Mouse (Mus musculus): ENCODE measurements around the gene Hmgcl.
A peak's percentile ranks its signal among the peaks of the same experiment; 100 is the strongest.
"Not testable (repeated sequence)": the region's sequence is repeated elsewhere in the genome, so short reads cannot be mapped to it uniquely, and the experiment has no call there.

Hmgcl gene

GRCm38 (mm10) chr4:135926861-135927260, 19.4 kb upstream of the Hmgcl start:
- no peak for DNase-seq (ENCODE audit: low spot score)

GRCm38 (mm10) chr4:135928376-135928775, 17.9 kb upstream of the Hmgcl start:
- DNase-seq (ENCODE audit: low spot score), result no peak

GRCm38 (mm10) chr4:135929405-135929804, 16.8 kb upstream of the Hmgcl start:
- DNase-seq (ENCODE audit: low spot score), result no peak

- DNase-seq (ENCODE audit: low spot score), result no peak
These were observed 16.4 kb upstream of the Hmgcl start for GRCm38 (mm10) chr4:135929828-135930227.

- DNase-seq (ENCODE audit: low spot score), result no peak
These were observed 16.0 kb upstream of the Hmgcl start for GRCm38 (mm10) chr4:135930239-135930638.

- peak; percentile 56 for DNase-seq (ENCODE audit: low spot score)
These were observed 14.4 kb upstream of the Hmgcl start for GRCm38 (mm10) chr4:135931832-135932231.

GRCm38 (mm10) chr4:135934708-135935500, 11.3 kb upstream of the Hmgcl start:
- DNase-seq (ENCODE audit: low spot score), result no peak

GRCm38 (mm10) chr4:135935502-135935901, 10.7 kb upstream of the Hmgcl start:
- DNase-seq (ENCODE audit: low spot score), result no peak

- no peak for DNase-seq (ENCODE audit: low spot score)
These were observed 7.4 kb upstream of the Hmgcl start for GRCm38 (mm10) chr4:135938858-135939257.

GRCm38 (mm10) chr4:135941026-135941425, 5.2 kb upstream of the Hmgcl start:
- DNase-seq (ENCODE audit: low spot score), result not testable (repeated sequence)

GRCm38 (mm10) chr4:135942193-135942592, 4.1 kb upstream of the Hmgcl start:
- DNase-seq (ENCODE audit: low spot score), result no peak

- no peak for DNase-seq (ENCODE audit: low spot score)
These were observed 2.9 kb upstream of the Hmgcl start for GRCm38 (mm10) chr4:135943389-135943788.

- no peak for DNase-seq (ENCODE audit: low spot score)
These were observed 542 bp upstream of the Hmgcl start for GRCm38 (mm10) chr4:135945706-135946105.

- DNase-seq (ENCODE audit: low spot score), result peak; percentile 44
These were observed 532 bp downstream of the Hmgcl start for GRCm38 (mm10) chr4:135946659-135947301.

- no peak for DNase-seq (ENCODE audit: low spot score)
These were observed 1.9 kb downstream of the Hmgcl start for GRCm38 (mm10) chr4:135948142-135948541.

GRCm38 (mm10) chr4:135949475-135949874, 3.2 kb downstream of the Hmgcl start:
- no peak for DNase-seq (ENCODE audit: low spot score)

- peak; percentile 51 for DNase-seq (ENCODE audit: low spot score)
These were observed 3.7 kb downstream of the Hmgcl start for GRCm38 (mm10) chr4:135949911-135950310.

GRCm38 (mm10) chr4:135950365-135950764, 4.1 kb downstream of the Hmgcl start:
- DNase-seq (ENCODE audit: low spot score), result no peak

- DNase-seq (ENCODE audit: low spot score), result no peak
These were observed 5.3 kb downstream of the Hmgcl start for GRCm38 (mm10) chr4:135951505-135951904.

GRCm38 (mm10) chr4:135953179-135953578, 6.9 kb downstream of the Hmgcl start:
- DNase-seq (ENCODE audit: low spot score), result no peak

GRCm38 (mm10) chr4:135954241-135954640, 8.0 kb downstream of the Hmgcl start:
- peak; percentile 81 for DNase-seq (ENCODE audit: low spot score)

GRCm38 (mm10) chr4:135955886-135956285, 9.6 kb downstream of the Hmgcl start:
- no peak for DNase-seq (ENCODE audit: low spot score)

- DNase-seq (ENCODE audit: low spot score), result peak; percentile 31
These were observed 12.1 kb downstream of the Hmgcl start for GRCm38 (mm10) chr4:135958354-135958753.
